Mouse (Mus musculus): ENCODE data around the gene Cbr2. TPM values are rescaled to one million over a fixed set of nuclear protein-coding genes. Genes with fewer than 3 reads are reported as not detected.

The Cbr2 gene
- polyA plus RNA-seq, 2 experiments, result 0.20 TPM; not detected in 1

DNA sequence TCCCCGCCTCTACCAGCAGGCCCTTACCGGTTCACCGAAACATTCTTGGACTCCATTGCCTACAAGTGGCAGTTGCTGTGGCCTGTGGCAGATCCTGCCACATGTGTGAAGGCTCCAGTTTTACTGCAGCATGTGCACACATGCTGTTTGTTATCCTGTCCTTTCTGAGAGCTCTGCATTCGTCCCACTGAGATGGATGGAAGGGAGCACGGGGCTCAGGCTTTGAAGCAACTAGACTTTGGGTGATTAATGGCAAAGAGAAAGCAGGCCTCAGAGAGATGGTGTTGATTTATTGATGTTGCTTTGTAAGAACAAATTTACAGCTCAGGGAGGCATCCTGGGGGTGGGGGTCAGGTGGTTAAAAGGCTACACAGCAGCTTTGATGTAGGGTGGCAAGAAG is 21.2 kb downstream of the Cbr2 start:
- H3K9ac ChIP-seq (replicated peaks), result no peak overlapping the region
- H3K27me3 ChIP-seq (ENCODE audit: control insufficient read depth, insufficient read depth, low read length), result no peaks in the 10 kb centered on the region
- H3K4me1 ChIP-seq (replicated peaks; ENCODE audit: control insufficient read depth in 2 of 2, insufficient read depth in 2 of 2, low read length in 1 of 2), result peaks cover 6% of the 10 kb centered on the region in 2 experiments
- no peak overlapping the region for H3K4me2 ChIP-seq (ENCODE audit: low read depth)
- no peak overlapping the region for H3K4me3 ChIP-seq (ENCODE audit: insufficient read depth in 1 of 2, low read depth in 2 of 2, low read length in 2 of 2)
- TF ChIP-seq EP300 (IDR thresholded peaks at IDR 0.05; ENCODE audit: low read depth), result no peak
- no peak for TF ChIP-seq CTCF (IDR thresholded peaks at IDR 0.05; ENCODE audit: low read depth)
- WGBS (ENCODE audit: insufficient replicate concordance), result 72% methylated on average over 5 of the region's 5 CpGs
- ATAC-seq (ENCODE audit: insufficient read depth) (no peak), DNase-seq (ENCODE audit: low read depth in 3 of 3, low spot score in 3 of 3) (no peak)
- no peaks in the 10 kb centered on the region for H3K9me3 ChIP-seq (ENCODE audit: control insufficient read depth, low read length)
- H3K36me3 ChIP-seq (replicated peaks; ENCODE audit: control insufficient read depth, insufficient read depth, low read depth), result no peaks in the 10 kb centered on the region
- no peak overlapping the region for H3K27ac ChIP-seq

DNA sequence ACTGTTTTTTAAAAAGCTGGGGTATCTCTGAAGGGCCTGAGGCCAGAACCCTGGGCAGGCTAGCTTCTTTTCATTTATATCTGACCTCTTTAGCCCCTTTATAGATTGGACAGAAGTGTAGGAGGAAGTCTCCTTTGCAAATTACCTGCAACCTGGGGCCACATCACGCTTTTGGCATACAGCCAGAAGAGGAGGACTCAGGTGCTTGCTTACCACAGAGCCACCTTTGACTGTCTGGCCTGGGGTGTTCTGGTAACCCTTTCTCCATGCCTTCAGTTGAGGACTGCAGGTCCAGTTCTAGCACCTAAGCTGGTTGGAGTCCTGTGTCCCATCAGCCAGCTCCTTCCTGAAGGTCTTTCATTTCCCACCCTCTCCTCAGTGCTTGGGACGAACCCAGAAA is 22.4 kb downstream of the Cbr2 start:
- no peak for ATAC-seq (ENCODE audit: insufficient read depth)
- no peaks in the 10 kb centered on the region for H3K36me3 ChIP-seq (replicated peaks; ENCODE audit: control insufficient read depth, insufficient read depth, low read depth)
- no peak for DNase-seq (ENCODE audit: low read depth in 3 of 3, low spot score in 3 of 3)
- no peaks in the 10 kb centered on the region for H3K27me3 ChIP-seq (ENCODE audit: control insufficient read depth, insufficient read depth, low read length)
- peaks cover 3 to 6% of the 10 kb centered on the region in 2 experiments for H3K4me1 ChIP-seq (replicated peaks; ENCODE audit: control insufficient read depth in 2 of 2, insufficient read depth in 2 of 2, low read length in 1 of 2)
- H3K9me3 ChIP-seq (ENCODE audit: control insufficient read depth, low read length), result no peaks in the 10 kb centered on the region
- no peak overlapping the region for H3K9ac ChIP-seq (replicated peaks)
- WGBS (ENCODE audit: insufficient replicate concordance), result 56% methylated on average over 2 of the region's 2 CpGs
- H3K4me2 ChIP-seq (ENCODE audit: low read depth), result no peak overlapping the region
- no peak overlapping the region for H3K27ac ChIP-seq
- TF ChIP-seq CTCF (IDR thresholded peaks at IDR 0.05; ENCODE audit: low read depth) (no peak), EP300 (IDR thresholded peaks at IDR 0.05; ENCODE audit: low read depth) (no peak)
- H3K4me3 ChIP-seq (ENCODE audit: insufficient read depth in 1 of 2, low read depth in 2 of 2, low read length in 2 of 2), result no peak overlapping the region

DNA sequence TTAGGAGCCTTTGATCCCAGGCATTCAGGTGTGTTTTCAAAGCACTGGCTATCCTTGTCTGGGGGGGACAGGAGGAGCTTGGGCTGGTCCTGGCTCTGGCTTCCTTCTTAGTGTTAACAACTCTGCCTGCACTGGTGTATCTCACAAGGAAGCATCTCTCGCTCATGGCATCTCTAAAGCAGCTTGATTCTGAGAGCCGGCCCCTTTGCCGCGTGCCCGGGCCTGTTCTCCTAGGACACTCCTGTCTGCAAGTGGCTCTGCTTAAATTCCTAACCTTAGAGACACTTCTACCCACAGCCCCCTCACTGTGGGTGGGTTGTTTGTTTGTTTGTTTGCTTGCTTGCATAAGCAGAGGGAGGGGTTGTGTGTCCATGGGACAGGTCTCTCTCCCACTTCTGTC is 23.9 kb downstream of the Cbr2 start:
- TF ChIP-seq CTCF (IDR thresholded peaks at IDR 0.05; ENCODE audit: low read depth) (no peak), EP300 (IDR thresholded peaks at IDR 0.05; ENCODE audit: low read depth) (no peak)
- Histone ChIP-seq H3K27ac (no peak overlapping the region), H3K9me3 (ENCODE audit: control insufficient read depth, low read length) (no peaks in the 10 kb centered on the region), H3K36me3 (replicated peaks; ENCODE audit: control insufficient read depth, insufficient read depth, low read depth) (no peaks in the 10 kb centered on the region), H3K4me2 (ENCODE audit: low read depth) (no peak overlapping the region), H3K27me3 (ENCODE audit: control insufficient read depth, insufficient read depth, low read length) (no peaks in the 10 kb centered on the region), H3K4me3 (ENCODE audit: insufficient read depth in 1 of 2, low read depth in 2 of 2, low read length in 2 of 2) (no peak overlapping the region), H3K9ac (replicated peaks) (no peak overlapping the region), H3K4me1 (replicated peaks; ENCODE audit: control insufficient read depth in 2 of 2, insufficient read depth in 2 of 2, low read length in 1 of 2) (no peaks in the 10 kb centered on the region; a peak in 1 of 4 replicates)
- ATAC-seq (ENCODE audit: insufficient read depth), result no peak
- 71% methylated on average over 5 of the region's 5 CpGs for WGBS (ENCODE audit: insufficient replicate concordance)
- no peak for DNase-seq (ENCODE audit: low read depth in 3 of 3, low spot score in 3 of 3)

DNA sequence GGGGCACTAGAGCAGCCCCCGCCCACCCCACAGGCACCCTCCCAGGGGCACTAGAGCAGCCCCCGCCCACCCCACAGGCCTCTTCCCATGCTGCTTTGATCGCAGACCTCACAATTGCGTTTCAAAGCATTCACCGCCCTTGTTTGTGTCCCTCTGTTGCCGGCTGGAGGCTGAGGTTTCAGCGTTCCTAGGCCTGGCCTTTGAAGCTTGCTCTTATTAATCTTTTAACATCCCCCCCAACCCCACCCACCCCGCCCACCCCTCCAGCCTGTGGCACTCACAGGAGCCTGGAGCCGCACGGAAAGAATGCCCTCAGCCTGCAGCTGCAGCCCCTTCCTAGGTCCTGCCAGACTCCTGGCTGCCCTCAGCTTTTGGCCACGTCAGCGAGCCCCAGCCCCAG is 24.7 kb downstream of the Cbr2 start:
- no peak overlapping the region for H3K4me2 ChIP-seq (ENCODE audit: low read depth)
- H3K27ac ChIP-seq, result no peak overlapping the region
- ATAC-seq (ENCODE audit: insufficient read depth) (no peak), DNase-seq (ENCODE audit: low read depth in 3 of 3, low spot score in 3 of 3) (no peak)
- TF ChIP-seq EP300 (IDR thresholded peaks at IDR 0.05; ENCODE audit: low read depth) (no peak), CTCF (IDR thresholded peaks at IDR 0.05; ENCODE audit: low read depth) (no peak)
- no peaks in the 10 kb centered on the region; a peak in 1 of 4 replicates for H3K4me1 ChIP-seq (replicated peaks; ENCODE audit: control insufficient read depth in 2 of 2, insufficient read depth in 2 of 2, low read length in 1 of 2)
- no peaks in the 10 kb centered on the region for H3K9me3 ChIP-seq (ENCODE audit: control insufficient read depth, low read length)
- H3K4me3 ChIP-seq (ENCODE audit: insufficient read depth in 1 of 2, low read depth in 2 of 2, low read length in 2 of 2), result no peak overlapping the region
- H3K9ac ChIP-seq (replicated peaks), result no peak overlapping the region
- 46% methylated on average over 12 of the region's 12 CpGs for WGBS (ENCODE audit: insufficient replicate concordance)
- no peaks in the 10 kb centered on the region for H3K27me3 ChIP-seq (ENCODE audit: control insufficient read depth, insufficient read depth, low read length)
- no peaks in the 10 kb centered on the region for H3K36me3 ChIP-seq (replicated peaks; ENCODE audit: control insufficient read depth, insufficient read depth, low read depth)

DNA sequence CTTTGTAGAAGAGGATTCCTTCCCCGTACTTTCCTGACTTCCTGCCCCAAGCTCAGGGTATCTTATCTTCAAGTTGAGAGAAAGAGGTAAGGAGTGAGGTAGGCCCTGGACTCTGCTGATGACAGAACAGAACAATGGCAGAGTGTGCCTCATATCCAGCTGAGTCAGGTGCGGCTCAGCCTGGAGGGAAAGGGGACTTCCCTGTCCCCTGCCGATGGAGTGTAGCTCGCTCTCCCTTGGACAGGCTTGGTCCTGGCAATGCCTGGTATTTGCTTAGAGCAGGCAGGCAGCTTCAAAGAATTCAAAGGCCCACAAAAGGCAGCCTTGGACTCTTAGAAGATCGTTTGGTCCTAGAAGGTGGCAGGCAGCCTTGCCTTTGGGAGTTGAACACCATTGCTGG is 25.8 kb downstream of the Cbr2 start:
- Histone ChIP-seq H3K4me3 (ENCODE audit: insufficient read depth in 1 of 2, low read depth in 2 of 2, low read length in 2 of 2) (no peak overlapping the region), H3K27ac (no peak overlapping the region), H3K9me3 (ENCODE audit: control insufficient read depth, low read length) (no peaks in the 10 kb centered on the region), H3K9ac (replicated peaks) (no peak overlapping the region), H3K4me2 (ENCODE audit: low read depth) (no peak overlapping the region), H3K36me3 (replicated peaks; ENCODE audit: control insufficient read depth, insufficient read depth, low read depth) (no peaks in the 10 kb centered on the region), H3K4me1 (replicated peaks; ENCODE audit: control insufficient read depth in 2 of 2, insufficient read depth in 2 of 2, low read length in 1 of 2) (no peaks in the 10 kb centered on the region; a peak in 1 of 4 replicates), H3K27me3 (ENCODE audit: control insufficient read depth, insufficient read depth, low read length) (no peaks in the 10 kb centered on the region)
- DNase-seq (ENCODE audit: low read depth in 3 of 3, low spot score in 3 of 3) (no peak), ATAC-seq (ENCODE audit: insufficient read depth) (no peak)
- TF ChIP-seq CTCF (IDR thresholded peaks at IDR 0.05; ENCODE audit: low read depth) (no peak), EP300 (IDR thresholded peaks at IDR 0.05; ENCODE audit: low read depth) (no peak)
- 62% methylated on average over 5 of the region's 5 CpGs for WGBS (ENCODE audit: insufficient replicate concordance)
